Mouse (Mus musculus) lung, postnatal 0 days (tissue): Measurements from ENCODE around the gene Fndc3a.

Source experiments
- CTCF ChIP-seq: IDR thresholded peaks from 2 replicates; pipeline ENCODE4 v1.5.1; 2016; ENCODE audit warnings: antibody characterized with exemption, mild to moderate bottlenecking
- EP300 ChIP-seq: IDR thresholded peaks from 2 replicates; pipeline ENCODE4 v1.6.1; 2016; ENCODE audit warnings: antibody characterized with exemption, mild to moderate bottlenecking, control low read depth

DNA sequence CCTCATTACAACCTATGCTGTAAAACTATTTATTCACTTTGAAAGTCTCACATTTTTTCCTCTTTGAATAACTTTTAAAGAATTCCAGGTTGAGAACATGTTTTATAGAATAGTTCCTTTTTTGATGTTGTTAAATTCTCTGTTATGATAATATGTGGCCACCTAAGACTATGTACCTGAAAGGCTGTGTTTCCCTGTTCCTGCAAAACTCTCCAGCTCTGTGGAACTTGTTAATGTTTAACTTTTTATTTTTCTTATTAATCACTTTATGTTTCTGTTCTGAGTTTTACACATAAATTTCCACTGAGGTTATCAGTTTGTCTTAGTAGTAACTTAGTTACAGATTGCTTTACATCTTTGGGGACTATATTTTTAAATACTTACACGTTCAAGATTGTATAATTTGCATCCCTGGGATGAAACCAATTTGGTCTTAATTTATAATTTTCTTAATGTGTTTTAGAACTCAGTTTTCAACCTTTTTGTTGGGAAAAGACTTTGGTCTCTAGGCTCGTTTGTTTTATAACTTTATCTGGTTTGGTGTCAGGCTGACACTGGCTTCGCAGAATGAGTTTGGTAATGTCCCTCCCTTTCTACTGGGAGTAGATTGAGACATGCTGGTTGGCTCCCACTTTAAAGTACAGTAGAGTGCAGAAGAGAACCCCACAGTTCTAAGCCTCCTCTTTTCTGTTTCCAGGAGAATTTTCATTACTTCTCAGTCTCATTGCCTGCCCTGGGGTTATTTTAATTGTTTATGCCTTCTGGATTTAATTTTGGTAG, 12.7 kb upstream of the Fndc3a start:
- no peak for TF ChIP-seq EP300
- no peak for TF ChIP-seq CTCF
